Mouse (Mus musculus) thymus, adult 2 months (tissue): ENCODE results near the gene Ppara. TPM values are rescaled to one million over a fixed set of nuclear protein-coding genes. Genes with fewer than 3 reads are reported as not detected.
A peak's percentile ranks its signal among the peaks of the same experiment; 100 is the strongest.

ENCODE experiments used
- DNase-seq: peaks from one replicate; pipeline ENCODE4 v3.0.0; 2021
- H3K27ac ChIP-seq: fragments of 200-500 bp; 2 replicates; pipeline ENCODE4 v1.5.1; 2012; ENCODE audit warnings: low read length, control low read depth; ENCODE audit not compliant: control insufficient read depth, insufficient read depth
- H3K27me3 ChIP-seq: fragments of 200-500 bp; 2 replicates; pipeline ENCODE4 v1.6.1; 2012; ENCODE audit warnings: mild to moderate bottlenecking, low read length, moderate library complexity, mixed read lengths; ENCODE audit not compliant: control insufficient read depth, insufficient read depth
- H3K36me3 ChIP-seq: fragments of 200-500 bp; 2 replicates; pipeline ENCODE4 v1.6.1; 2012; ENCODE audit warnings: mild to moderate bottlenecking, low read length, moderate library complexity; ENCODE audit not compliant: control insufficient read depth, insufficient read depth
- H3K4me1 ChIP-seq: fragments of 200-500 bp; replicated peaks from 2 replicates; pipeline ENCODE4 v1.6.1; 2012; ENCODE audit warnings: low read length; ENCODE audit not compliant: control insufficient read depth, insufficient read depth
- H3K4me3 ChIP-seq: fragments of 200-500 bp; 2 replicates; pipeline ENCODE4 v1.5.1; 2012; ENCODE audit warnings: mild to moderate bottlenecking, low read length, control low read depth, moderate library complexity; ENCODE audit not compliant: control insufficient read depth, insufficient read depth
- CTCF ChIP-seq: fragments of 200-500 bp; IDR thresholded peaks from 2 replicates; pipeline ENCODE4 v1.5.1; 2012; ENCODE audit warnings: mild to moderate bottlenecking, control low read depth, low read length, moderate library complexity, borderline replicate concordance; ENCODE audit not compliant: control insufficient read depth, poor library complexity, insufficient read depth; ENCODE audit errors: extremely low read depth
- POLR2A ChIP-seq: fragments of 200-500 bp; IDR thresholded peaks from 2 replicates; pipeline ENCODE4 v1.6.1; 2012; ENCODE audit warnings: mild to moderate bottlenecking, low read length, control low read depth, moderate library complexity; ENCODE audit not compliant: control insufficient read depth, poor library complexity, insufficient read depth; ENCODE audit errors: extremely low read depth
- WGBS: fragments of 180-500 bp; shearing (Covaris S2); methylation state at CpG from one replicate; pipeline ENCODE4 v1.1.7; 2018; 5-methylcytosine and 5-hydroxymethylcytosine counted together
- polyA plus RNA-seq: library from polyadenylated mRNA; depleted of rRNA; stranded (reverse); fragments of >200 nt; gene quantifications from 2 replicates; pipeline ENCODE4 v1.2.3, GENCODE M21; 2012

Gene Ppara
- polyA plus RNA-seq, 1 experiment: 1.9 TPM

GRCm38 (mm10) chr15:85712565-85713168, 22.1 kb upstream of the Ppara start:
- no peak overlapping the region for H3K27ac ChIP-seq
- peak; percentile 21 for DNase-seq
- H3K36me3 ChIP-seq: no peaks in the 10 kb centered on the region
- 52% methylated on average over 5 of the region's 5 CpGs for WGBS
- TF ChIP-seq CTCF (peak; percentile 60; the same call in 1 of the 2 replicates), POLR2A (no peak)
- H3K4me3 ChIP-seq: no peak overlapping the region
- no peaks in the 10 kb centered on the region for H3K27me3 ChIP-seq
- H3K4me1 ChIP-seq: no peaks in the 10 kb centered on the region

GRCm38 (mm10) chr15:85713417-85713816, 21.4 kb upstream of the Ppara start:
- Histone ChIP-seq H3K27me3 (no peaks in the 10 kb centered on the region), H3K4me1 (no peaks in the 10 kb centered on the region), H3K27ac (no peak overlapping the region), H3K4me3 (no peak overlapping the region), H3K36me3 (no peaks in the 10 kb centered on the region)
- WGBS: 91% methylated on average over 9 of the region's 9 CpGs
- TF ChIP-seq POLR2A (no peak), CTCF (no peak)
- DNase-seq: no peak

GRCm38 (mm10) chr15:85715059-85715458, 19.7 kb upstream of the Ppara start:
- no peak for DNase-seq
- Histone ChIP-seq H3K4me3 (no peak overlapping the region), H3K27ac (no peak overlapping the region), H3K4me1 (no peaks in the 10 kb centered on the region), H3K27me3 (no peaks in the 10 kb centered on the region), H3K36me3 (no peaks in the 10 kb centered on the region)
- TF ChIP-seq CTCF (no peak), POLR2A (no peak)
- 96% methylated on average over 3 of the region's 3 CpGs for WGBS

- H3K27ac ChIP-seq: no peak overlapping the region
- no peak for TF ChIP-seq POLR2A
- peak; percentile 63; the same call in 1 of the 2 replicates for TF ChIP-seq CTCF
- no peak overlapping the region for H3K4me3 ChIP-seq
- no peaks in the 10 kb centered on the region for H3K27me3 ChIP-seq
- 2% methylated on average over 7 of the region's 7 CpGs for WGBS
- no peaks in the 10 kb centered on the region for H3K4me1 ChIP-seq
- peak; percentile 83 for DNase-seq
- H3K36me3 ChIP-seq: no peaks in the 10 kb centered on the region
These were observed 18.7 kb upstream of the Ppara start for GRCm38 (mm10) chr15:85716045-85716444.

- H3K27me3 ChIP-seq: no peaks in the 10 kb centered on the region
- TF ChIP-seq POLR2A (no peak), CTCF (no peak)
These were observed 18.2 kb upstream of the Ppara start for GRCm38 (mm10) chr15:85716591-85716990.

GRCm38 (mm10) chr15:85717008-85717407, 17.8 kb upstream of the Ppara start:
- 75% methylated on average over 4 of the region's 4 CpGs for WGBS
- no peak for TF ChIP-seq CTCF
- no peak overlapping the region for H3K4me3 ChIP-seq
- H3K36me3 ChIP-seq: no peaks in the 10 kb centered on the region
- no peak overlapping the region for H3K27ac ChIP-seq
- H3K4me1 ChIP-seq: no peaks in the 10 kb centered on the region
- no peak for DNase-seq
- H3K27me3 ChIP-seq: no peaks in the 10 kb centered on the region

More at GRCm38 (mm10) chr15:85716591-85716990, 18.2 kb upstream of the Ppara start:
- WGBS: 82% methylated on average over 5 of the region's 5 CpGs
- H3K4me1 ChIP-seq: no peaks in the 10 kb centered on the region
- H3K27ac ChIP-seq: no peak overlapping the region
- H3K36me3 ChIP-seq: no peaks in the 10 kb centered on the region
- DNase-seq: no peak
- no peak overlapping the region for H3K4me3 ChIP-seq

GRCm38 (mm10) chr15:85717800-85718199, 17.0 kb upstream of the Ppara start:
- H3K36me3 ChIP-seq: no peaks in the 10 kb centered on the region
- TF ChIP-seq POLR2A: no peak
- TF ChIP-seq CTCF: no peak
- no peak for DNase-seq
- no peak overlapping the region for H3K27ac ChIP-seq
- 92% methylated on average over 2 of the region's 2 CpGs for WGBS
- no peaks in the 10 kb centered on the region for H3K27me3 ChIP-seq
- no peaks in the 10 kb centered on the region for H3K4me1 ChIP-seq
- H3K4me3 ChIP-seq: no peak overlapping the region
